Mouse (Mus musculus) intestine, postnatal 0 days (tissue): ENCODE measurements around the gene 9130213A22Rik. TPM values are rescaled to one million over a fixed set of nuclear protein-coding genes. Genes with fewer than 3 reads are reported as not detected.
A peak's percentile ranks its signal among the peaks of the same experiment; 100 is the strongest.

Source experiments
- ATAC-seq: fragments of 200-750 bp; cut with Nextera tagmentation; 2 replicates; pipeline ENCODE4 v1.8.0; 2017; ENCODE audit warnings: mild to moderate bottlenecking, moderate TSS enrichment, moderate library complexity
- H3K27ac ChIP-seq: fragments of 300-500 bp; sonication (generic); 2 replicates; pipeline ENCODE4 v1.5.1; 2014; ENCODE audit warnings: mild to moderate bottlenecking, low read depth, low read length, moderate library complexity
- H3K27me3 ChIP-seq: fragments of 300-500 bp; sonication (generic); replicated peaks from 2 replicates; pipeline ENCODE4 v1.6.1; 2014; ENCODE audit warnings: low read length, mixed read lengths; ENCODE audit not compliant: control insufficient read depth, insufficient read depth
- H3K36me3 ChIP-seq: fragments of 300-500 bp; sonication (generic); 2 replicates; pipeline ENCODE4 v1.6.1; 2014; ENCODE audit warnings: mild to moderate bottlenecking, moderate library complexity; ENCODE audit not compliant: control insufficient read depth, insufficient read depth
- H3K4me1 ChIP-seq: fragments of 300-500 bp; sonication (generic); replicated peaks from 2 replicates; pipeline ENCODE4 v1.6.1; 2014; ENCODE audit warnings: antibody characterized with exemption, low read length, mixed read lengths; ENCODE audit not compliant: control insufficient read depth, insufficient read depth
- H3K4me2 ChIP-seq: fragments of 300-500 bp; sonication (generic); replicated peaks from 2 replicates; pipeline ENCODE4 v1.6.1; 2014; ENCODE audit warnings: low read depth, mild to moderate bottlenecking, moderate library complexity
- H3K4me3 ChIP-seq: fragments of 300-500 bp; sonication (generic); 2 replicates; pipeline ENCODE4 v1.5.1; 2014; ENCODE audit warnings: low read depth, low read length
- H3K9ac ChIP-seq: fragments of 300-500 bp; sonication (generic); 2 replicates; pipeline ENCODE4 v1.6.1; 2014; ENCODE audit warnings: mild to moderate bottlenecking, low read depth, low read length
- H3K9me3 ChIP-seq: fragments of 300-500 bp; sonication (generic); 2 replicates; pipeline ENCODE4 v1.6.1; 2016; ENCODE audit warnings: mixed run types; ENCODE audit not compliant: control insufficient read depth
- CTCF ChIP-seq: sonication (generic); IDR thresholded peaks from 2 replicates; pipeline ENCODE4 v1.5.1; 2016; ENCODE audit warnings: low read depth, mild to moderate bottlenecking, control low read depth, antibody characterized with exemption, moderate library complexity
- WGBS: fragments of 180-500 bp; shearing (Covaris S2); extraction: QIAGEN DNeasy Blood & Tissue Kit; methylation state at CpG from one replicate; pipeline ENCODE4 v1.1.7; 2014; 5-methylcytosine and 5-hydroxymethylcytosine counted together
- polyA plus RNA-seq: library from polyadenylated mRNA; unstranded; fragments of >200 nt; fragmentation: Nextera tagmentation; extraction: Ambion mirVana; gene quantifications from 2 replicates; pipeline ENCODE4 v1.2.1, GENCODE M21; 2015

Gene 9130213A22Rik
- 0.12 and 0.37 TPM in 2 replicates for polyA plus RNA-seq

GRCm38 (mm10) chr11:69122336-69122951, at the start of gene 9130213A22Rik:
Gene 9130213A22Rik (minus strand): TSS chr11:69122589.
- peak within 1 kb of the TSS; percentile 53 for H3K9ac ChIP-seq
- peak; percentile 12 for ATAC-seq
- no peaks in the 10 kb centered on the region for H3K9me3 ChIP-seq
- peak within 1 kb of the TSS; percentile 53 for H3K4me3 ChIP-seq
- peaks cover 7% of the 10 kb centered on the region; the same call in 1 of the 2 replicates for H3K27me3 ChIP-seq
- H3K4me2 ChIP-seq, result peak within 1 kb of the TSS; percentile 93
- WGBS, result under 1% methylated on average over 59 of the region's 66 CpGs
- peak within 1 kb of the TSS; percentile 78 for H3K27ac ChIP-seq
- H3K4me1 ChIP-seq, result 0 out of 2 replicates have a peak, but pooled peaks cover 12% of the 10 kb centered on the region
- TF ChIP-seq CTCF, result peak; percentile 89
- no peaks in the 10 kb centered on the region for H3K36me3 ChIP-seq

- no peak for ATAC-seq
- peak; percentile 88 for TF ChIP-seq CTCF
These were observed 49.2 kb upstream of the 9130213A22Rik start for GRCm38 (mm10) chr11:69171626-69172025.

DNA sequence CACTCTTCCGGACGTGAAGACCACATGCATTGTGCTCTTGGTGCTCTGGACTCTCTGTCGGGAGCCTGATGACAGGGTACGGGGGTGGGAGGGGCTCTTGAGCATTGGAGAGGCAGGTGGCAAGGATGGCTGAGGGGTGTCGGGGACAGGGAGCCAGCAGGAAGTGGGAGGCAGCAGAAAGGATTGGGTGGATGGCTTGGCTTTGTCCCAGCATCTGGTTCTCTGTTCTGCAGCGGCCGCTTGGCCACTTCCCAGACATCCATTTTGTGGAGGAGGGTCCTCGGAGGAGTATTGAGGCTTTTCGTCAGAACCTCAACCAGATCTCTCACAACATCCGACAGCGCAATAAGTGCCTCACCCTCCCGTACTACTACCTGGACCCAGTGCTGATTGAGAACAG, 46.9 kb upstream of the 9130213A22Rik start:
- TF ChIP-seq CTCF, result no peak
- H3K36me3 ChIP-seq, result no peaks in the 10 kb centered on the region
- no peak overlapping the region for H3K27ac ChIP-seq
- no peak for ATAC-seq
- WGBS, result 80% methylated on average over 12 of the region's 12 CpGs
- H3K27me3 ChIP-seq, result no peaks in the 10 kb centered on the region
- no peak overlapping the region for H3K4me2 ChIP-seq
- no peaks in the 10 kb centered on the region for H3K4me1 ChIP-seq
- H3K9ac ChIP-seq, result no peak overlapping the region
- H3K9me3 ChIP-seq, result no peaks in the 10 kb centered on the region
- H3K4me3 ChIP-seq, result no peak overlapping the region

More at GRCm38 (mm10) chr11:69171626-69172025, 49.2 kb upstream of the 9130213A22Rik start:
- Histone ChIP-seq H3K36me3 (no peaks in the 10 kb centered on the region), H3K4me2 (no peak overlapping the region), H3K4me3 (no peak overlapping the region), H3K4me1 (no peaks in the 10 kb centered on the region), H3K9ac (no peak overlapping the region), H3K27ac (no peak overlapping the region), H3K27me3 (no peaks in the 10 kb centered on the region), H3K9me3 (no peaks in the 10 kb centered on the region)
- WGBS, result 30% methylated on average over 7 of the region's 7 CpGs

DNA sequence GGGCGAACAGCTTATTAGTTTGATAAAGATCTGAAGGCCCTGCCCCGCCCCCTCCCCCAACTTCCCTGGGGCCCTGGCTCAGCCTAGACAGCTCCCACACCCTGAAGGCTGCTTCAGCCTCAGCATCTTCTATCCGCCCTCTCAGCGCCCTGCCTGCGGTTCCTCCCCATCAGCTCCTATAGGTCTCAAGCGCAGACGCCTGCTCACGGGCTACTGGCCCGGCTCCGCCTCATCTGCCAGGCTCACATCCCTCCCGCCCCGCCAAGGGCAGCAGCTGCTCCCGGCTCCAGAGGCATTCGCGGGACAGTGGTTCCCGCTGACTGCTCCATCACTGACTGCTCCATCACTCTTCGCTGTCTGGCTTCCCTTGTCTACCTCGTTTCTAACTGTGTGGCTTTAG, 34.4 kb upstream of the 9130213A22Rik start, which contains the start of gene Alox12b:
Gene Alox12b (plus strand): TSS at position 190 of the 400 bp plus-strand sequence.
- no peak for ATAC-seq
- Histone ChIP-seq H3K4me2 (no peak within 1 kb of the TSS), H3K27me3 (peaks cover 26% of the 10 kb centered on the region; the same call in 1 of the 2 replicates), H3K27ac (no peak within 1 kb of the TSS), H3K4me3 (no peak within 1 kb of the TSS), H3K36me3 (no peaks in the 10 kb centered on the region), H3K9ac (no peak within 1 kb of the TSS), H3K4me1 (no peaks in the 10 kb centered on the region), H3K9me3 (no peaks in the 10 kb centered on the region)
- no peak for TF ChIP-seq CTCF
- 2% methylated on average over 18 of the region's 18 CpGs for WGBS

DNA sequence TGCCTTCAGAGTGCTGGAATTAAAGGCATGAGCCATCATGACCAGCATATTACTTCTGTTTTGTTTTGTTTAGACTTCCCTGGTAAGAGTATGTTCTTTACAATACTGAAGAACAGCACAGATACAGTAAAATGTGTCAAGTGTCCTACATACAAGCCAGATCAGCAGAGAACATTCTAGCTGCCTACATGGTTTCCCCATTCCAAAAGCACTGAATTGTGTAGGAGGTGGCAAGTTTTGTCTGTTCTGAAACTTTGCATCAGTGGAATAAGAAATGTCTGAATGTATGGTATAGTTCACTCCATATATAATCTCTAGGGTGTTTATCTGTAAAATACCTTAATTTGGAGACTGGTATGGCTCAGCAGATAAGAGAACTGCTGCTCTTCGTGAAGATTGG, 33.0 kb upstream of the 9130213A22Rik start:
- no peak overlapping the region for H3K27ac ChIP-seq
- H3K4me1 ChIP-seq, result no peaks in the 10 kb centered on the region
- H3K4me2 ChIP-seq, result no peak overlapping the region
- no peak overlapping the region for H3K4me3 ChIP-seq
- H3K9ac ChIP-seq, result no peak overlapping the region
- no peaks in the 10 kb centered on the region for H3K36me3 ChIP-seq
- H3K27me3 ChIP-seq, result peaks cover 29% of the 10 kb centered on the region; the same call in 1 of the 2 replicates
- no peaks in the 10 kb centered on the region for H3K9me3 ChIP-seq
- TF ChIP-seq CTCF, result no peak
- 31% methylated on average over 1 of the region's 1 CpGs for WGBS
- no peak for ATAC-seq

DNA sequence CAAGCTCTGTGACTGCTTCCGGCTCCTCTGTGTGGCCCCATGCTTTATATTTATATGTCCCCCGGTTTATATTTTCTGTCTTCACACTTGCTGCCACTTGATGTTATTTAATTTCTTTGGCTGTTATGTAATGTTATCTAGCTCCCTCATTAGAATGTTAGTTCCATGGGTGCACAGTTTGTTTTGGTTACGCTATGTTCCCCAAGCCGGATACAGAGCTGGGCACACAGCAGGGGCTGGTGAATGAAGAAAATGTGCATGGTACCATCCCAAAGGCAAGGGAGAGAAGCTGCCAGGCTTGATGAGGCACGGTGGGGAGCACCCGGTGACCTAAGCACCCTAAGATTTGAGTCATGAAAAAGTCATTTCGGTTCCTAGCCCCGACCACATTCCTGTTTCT, 31.4 kb upstream of the 9130213A22Rik start:
- Histone ChIP-seq H3K36me3 (no peaks in the 10 kb centered on the region), H3K4me1 (no peaks in the 10 kb centered on the region), H3K27me3 (peaks cover 29% of the 10 kb centered on the region; the same call in 1 of the 2 replicates), H3K4me2 (no peak overlapping the region), H3K27ac (no peak overlapping the region), H3K9ac (no peak overlapping the region), H3K4me3 (no peak overlapping the region), H3K9me3 (no peaks in the 10 kb centered on the region)
- 78% methylated on average over 8 of the region's 8 CpGs for WGBS
- no peak for TF ChIP-seq CTCF
- no peak for ATAC-seq
